Mouse (Mus musculus) urinary bladder, postnatal 14 days (tissue): Measurements from ENCODE around the gene Dnajb4.
A peak's percentile ranks its signal among the peaks of the same experiment; 100 is the strongest.
"Not testable (repeated sequence)": the region's sequence is repeated elsewhere in the genome, so short reads cannot be mapped to it uniquely, and the experiment has no call there.

Experiments
- DNase-seq: peaks from one replicate; pipeline ENCODE4 v3.0.0; 2021; ENCODE audit warnings: low spot score

Gene Dnajb4

DNA sequence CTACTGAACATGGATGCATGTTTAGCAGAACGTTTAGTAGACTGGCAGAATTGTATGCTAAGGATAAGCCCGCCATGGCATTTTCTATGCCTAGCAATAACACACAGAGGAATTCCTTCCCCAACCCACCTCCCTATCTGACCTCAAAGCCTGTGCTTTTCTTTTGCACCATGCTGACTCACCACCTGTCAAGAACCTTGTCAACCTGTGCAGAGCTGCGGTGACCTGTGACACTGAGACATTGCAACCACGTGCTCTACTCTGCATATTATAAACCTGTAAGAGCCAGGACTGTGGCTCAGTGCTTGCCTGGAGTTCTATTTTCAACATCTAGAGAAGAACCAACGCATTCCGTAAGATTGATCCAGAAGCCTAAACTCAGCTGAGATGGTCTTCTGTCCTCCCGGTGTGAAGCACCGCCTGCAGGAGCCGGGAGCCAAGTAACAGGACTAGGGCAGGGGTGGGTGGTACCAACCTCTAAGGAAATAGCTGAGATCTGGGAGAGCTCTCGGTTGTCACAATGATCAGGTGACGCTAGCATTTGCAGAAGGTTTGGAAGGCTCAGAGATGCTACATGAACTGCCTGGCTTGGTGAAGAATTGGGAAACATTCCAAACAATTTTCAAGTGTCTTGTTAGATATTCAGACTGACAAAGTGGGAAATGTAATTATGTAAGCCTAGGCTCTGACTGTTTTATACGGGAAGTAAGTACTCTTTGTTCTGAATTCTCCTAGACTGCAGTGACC lies 62.8 kb downstream of the Dnajb4 start:
- no peak for DNase-seq

DNA sequence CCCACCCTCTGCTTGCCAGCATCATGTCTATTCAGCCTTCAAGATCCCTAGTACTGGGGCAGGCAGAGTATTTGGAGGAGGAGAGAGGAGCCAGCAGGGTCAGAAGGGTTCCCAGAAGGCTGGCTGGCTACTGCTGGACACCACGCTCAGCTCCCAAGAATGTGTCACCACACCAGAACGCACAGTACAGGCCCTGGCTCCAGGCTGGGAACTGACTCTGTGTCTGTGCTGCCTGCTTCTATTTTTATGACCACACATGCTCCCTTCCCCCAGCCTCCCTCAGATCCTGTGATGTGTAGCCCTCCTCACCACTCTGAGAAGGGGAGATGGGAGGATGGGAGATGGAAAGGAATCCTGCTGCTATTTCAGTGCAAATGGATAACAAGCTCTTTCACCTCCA lies 64.9 kb downstream of the Dnajb4 start:
- DNase-seq = peak; percentile 26

DNA sequence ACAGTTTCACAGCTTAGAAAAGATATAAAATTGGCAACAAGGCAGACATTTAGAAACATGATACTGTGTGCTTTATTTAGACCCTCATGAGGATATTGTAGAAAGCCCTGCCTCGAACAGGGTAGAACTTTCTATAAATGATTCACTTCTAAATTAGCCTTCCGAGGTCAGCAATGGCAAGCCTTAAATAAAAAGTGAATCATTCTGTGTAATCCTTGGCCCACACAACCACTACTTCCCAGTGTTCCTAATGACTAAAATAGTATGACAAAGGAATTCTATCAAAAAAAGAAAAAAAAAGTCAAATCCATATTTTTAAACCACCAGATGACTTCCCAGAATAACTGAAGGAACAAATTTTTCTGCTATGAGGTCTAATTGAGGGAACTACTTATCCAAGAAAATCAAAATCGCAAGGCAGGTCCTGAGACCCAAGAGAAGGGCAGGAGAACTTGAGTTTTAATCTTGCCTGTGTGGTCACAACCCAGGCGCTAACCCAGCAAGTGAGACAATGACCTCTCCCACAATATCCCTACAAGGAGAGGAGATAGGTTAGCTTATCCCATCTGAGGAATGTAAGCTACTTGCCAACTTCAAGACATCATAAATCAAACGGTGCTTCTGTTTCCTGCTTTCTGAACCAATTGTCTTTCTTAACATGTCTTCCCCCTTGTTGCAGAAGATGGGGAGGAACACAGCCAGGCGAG lies 67.0 kb downstream of the Dnajb4 start:
- no peak for DNase-seq

DNA sequence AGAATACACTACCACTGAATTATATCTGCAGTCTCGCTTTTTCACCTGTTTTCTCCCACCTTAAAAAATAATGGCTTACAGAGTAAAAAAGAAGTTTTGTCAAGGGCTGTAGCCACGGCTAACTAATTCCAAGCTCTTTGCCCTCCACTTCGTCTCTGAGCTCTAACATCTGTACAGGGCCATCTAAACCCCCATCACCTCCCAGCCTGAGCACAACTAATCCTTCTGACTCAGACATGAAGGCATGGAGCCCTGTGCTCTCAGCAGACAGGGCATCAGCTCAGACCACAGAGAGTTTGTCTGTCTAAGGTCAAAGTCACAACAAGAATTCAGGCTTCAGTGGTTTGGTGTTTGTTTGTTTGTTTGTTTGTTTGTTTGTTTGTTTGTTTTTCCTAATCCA lies 68.0 kb downstream of the Dnajb4 start:
- DNase-seq = no peak

DNA sequence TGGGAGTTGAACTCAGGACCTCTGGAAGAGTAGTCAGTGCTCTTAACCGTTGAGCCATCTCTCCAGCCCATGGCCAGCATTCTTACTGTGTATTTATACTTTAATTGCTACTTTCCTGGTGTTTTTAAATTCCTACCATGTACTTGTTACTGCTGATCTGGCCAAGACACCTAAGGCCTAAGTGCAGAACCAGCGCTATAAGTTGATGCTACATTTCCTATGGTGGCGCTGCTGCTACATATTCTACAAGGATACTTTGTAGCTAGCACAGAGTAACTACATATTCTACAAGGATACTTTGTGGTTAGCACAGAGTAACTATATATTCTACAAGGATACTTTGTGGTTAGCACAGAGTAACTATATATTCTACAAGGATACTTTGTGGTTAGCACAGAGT lies 70.8 kb downstream of the Dnajb4 start:
- DNase-seq = not testable (repeated sequence)

DNA sequence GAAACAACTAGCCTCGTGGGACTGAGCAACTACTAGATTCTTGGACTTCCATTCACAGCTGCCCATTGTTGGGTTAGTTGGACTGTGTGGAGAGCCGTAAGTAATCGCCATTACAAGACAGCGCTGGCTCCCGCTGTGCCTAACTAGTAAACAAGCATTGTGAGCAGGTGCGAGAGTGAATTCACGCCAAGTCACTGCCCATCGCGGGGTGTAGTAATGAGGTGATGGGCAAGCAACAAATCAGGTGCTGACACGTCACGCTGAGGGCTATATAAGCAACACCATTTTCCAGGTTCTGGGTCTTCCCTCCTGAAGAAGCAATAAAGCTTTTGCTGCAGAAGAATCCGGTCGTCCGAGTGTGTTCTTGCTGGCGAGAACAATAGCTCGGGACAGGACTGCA lies 74.0 kb downstream of the Dnajb4 start:
- not testable (repeated sequence) for DNase-seq

DNA sequence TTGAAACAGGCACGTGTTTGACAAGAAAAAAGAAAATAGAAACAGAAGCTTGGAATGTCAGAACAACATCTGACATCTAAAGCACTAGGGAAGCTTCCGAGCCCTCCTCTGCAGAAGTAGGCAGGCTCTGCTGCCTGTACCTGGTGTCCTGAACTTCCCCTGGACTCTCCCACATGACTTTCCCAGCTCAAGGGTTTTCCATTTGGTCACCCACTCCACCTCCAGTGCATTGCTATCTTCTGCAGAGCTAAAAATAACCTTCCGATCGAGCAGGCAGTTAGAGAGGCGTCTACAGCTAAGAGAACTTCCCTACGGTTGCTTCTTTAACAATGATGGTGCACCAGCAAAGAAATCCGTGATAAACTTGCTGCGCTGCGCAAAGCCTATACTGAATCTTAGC lies 76.5 kb downstream of the Dnajb4 start:
- DNase-seq = no peak

DNA sequence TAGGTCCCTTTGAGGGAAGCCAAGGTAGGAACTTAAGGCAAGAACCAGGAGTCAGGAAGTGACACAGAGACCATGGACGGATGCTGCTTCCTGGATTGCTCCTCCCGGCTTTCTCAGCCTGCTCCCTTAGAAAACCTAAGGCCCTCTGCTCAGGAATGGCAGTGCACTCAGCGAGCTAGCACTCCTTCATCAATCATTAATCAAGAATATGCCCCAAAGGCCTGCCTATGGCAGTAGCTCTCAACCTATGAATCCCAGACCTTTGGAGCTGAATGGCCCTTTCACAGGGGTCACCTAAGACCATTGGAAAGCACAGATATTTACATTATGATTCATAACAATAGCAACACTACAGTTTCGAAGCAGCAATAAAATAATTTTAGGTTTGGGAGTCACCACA lies 79.1 kb downstream of the Dnajb4 start:
- DNase-seq = no peak

DNA sequence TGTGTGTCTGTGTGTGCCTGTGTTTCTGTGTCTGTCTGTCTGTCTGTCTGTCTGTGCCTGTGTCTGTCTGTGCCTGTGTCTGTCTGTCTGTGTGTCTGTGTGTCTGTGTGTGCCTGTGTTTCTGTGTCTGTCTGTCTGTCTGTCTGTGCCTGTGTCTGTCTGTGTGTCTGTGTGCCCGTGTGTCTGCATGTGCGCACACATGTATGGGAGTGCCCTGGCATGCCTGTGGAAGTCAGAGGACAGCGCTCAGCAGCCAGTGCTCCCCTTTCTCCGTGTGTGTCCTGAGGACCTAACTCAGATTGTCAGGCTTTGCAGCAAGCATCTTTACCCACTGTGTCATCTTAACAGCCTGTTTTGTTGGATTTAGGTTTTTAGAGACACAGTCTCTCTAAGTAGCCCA lies 80.7 kb downstream of the Dnajb4 start:
- not testable (repeated sequence) for DNase-seq

DNA sequence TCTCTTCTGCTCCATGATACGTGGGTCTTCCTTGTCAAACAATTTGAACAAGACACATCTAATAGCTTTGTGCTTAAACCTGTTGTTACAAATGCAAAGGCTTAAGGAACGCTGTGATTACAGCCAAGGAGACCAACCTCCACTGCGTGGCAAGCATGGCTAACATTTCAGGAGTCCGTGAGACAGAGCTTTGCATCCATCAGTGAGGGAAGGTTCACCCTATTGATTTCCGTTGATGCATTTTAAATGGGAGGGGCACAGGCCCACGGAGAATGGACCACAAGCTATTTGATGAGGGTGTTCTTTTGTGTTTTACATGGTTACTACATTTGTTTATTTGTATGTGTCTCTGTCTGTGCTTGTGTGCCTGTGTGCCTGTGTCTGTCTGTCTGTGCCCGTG lies 81.5 kb downstream of the Dnajb4 start:
- no peak for DNase-seq
